Mouse (Mus musculus) midbrain, embryonic 12.5 days (tissue): ENCODE measurements around the gene Nmu. TPM values are rescaled to one million over a fixed set of nuclear protein-coding genes. Genes with fewer than 3 reads are reported as not detected.
A peak's percentile ranks its signal among the peaks of the same experiment; 100 is the strongest.

Source experiments
- ATAC-seq: fragments of 200-750 bp; cut with Nextera tagmentation; 2 replicates; pipeline ENCODE4 v1.8.0; 2017; ENCODE audit warnings: low read depth, moderate TSS enrichment, moderate library complexity; ENCODE audit not compliant: low FRiP score
- H3K27ac ChIP-seq: fragments of 300-500 bp; sonication (generic); replicated peaks from 2 replicates; pipeline ENCODE4 v1.5.1; 2016; ENCODE audit warnings: mild to moderate bottlenecking
- H3K27me3 ChIP-seq: fragments of 300-500 bp; sonication (generic); 2 replicates; pipeline ENCODE4 v1.6.1; 2016; ENCODE audit warnings: mild to moderate bottlenecking
- H3K36me3 ChIP-seq: fragments of 300-500 bp; sonication (generic); 2 replicates; pipeline ENCODE4 v1.6.1; 2016
- H3K4me1 ChIP-seq: fragments of 300-500 bp; sonication (generic); 2 replicates; pipeline ENCODE4 v1.6.1; 2016
- H3K4me2 ChIP-seq: fragments of 300-500 bp; sonication (generic); replicated peaks from 2 replicates; pipeline ENCODE4 v1.6.1; 2016; ENCODE audit warnings: mild to moderate bottlenecking, moderate library complexity
- H3K4me3 ChIP-seq: fragments of 300-500 bp; sonication (generic); 2 replicates; pipeline ENCODE4 v1.5.1; 2016; ENCODE audit warnings: mild to moderate bottlenecking
- H3K9ac ChIP-seq: fragments of 300-500 bp; sonication (generic); replicated peaks from 2 replicates; pipeline ENCODE4 v1.6.1; 2016; ENCODE audit warnings: mild to moderate bottlenecking, moderate library complexity
- H3K9me3 ChIP-seq: fragments of 300-500 bp; sonication (generic); 2 replicates; pipeline ENCODE4 v1.6.1; 2016; ENCODE audit warnings: mild to moderate bottlenecking
- WGBS: fragments of 180-500 bp; shearing (Covaris S2); methylation state at CpG from one replicate; pipeline ENCODE4 v1.1.7; 2016; 5-methylcytosine and 5-hydroxymethylcytosine counted together
- polyA plus RNA-seq: library from polyadenylated mRNA; unstranded; fragments of >200 nt; fragmentation: Nextera tagmentation; extraction: Ambion mirVana; gene quantifications from 2 replicates; pipeline ENCODE4 v1.2.1, GENCODE M21; 2016

Gene Nmu
- polyA plus RNA-seq, 1 experiment from 2014 or later: not detected

DNA sequence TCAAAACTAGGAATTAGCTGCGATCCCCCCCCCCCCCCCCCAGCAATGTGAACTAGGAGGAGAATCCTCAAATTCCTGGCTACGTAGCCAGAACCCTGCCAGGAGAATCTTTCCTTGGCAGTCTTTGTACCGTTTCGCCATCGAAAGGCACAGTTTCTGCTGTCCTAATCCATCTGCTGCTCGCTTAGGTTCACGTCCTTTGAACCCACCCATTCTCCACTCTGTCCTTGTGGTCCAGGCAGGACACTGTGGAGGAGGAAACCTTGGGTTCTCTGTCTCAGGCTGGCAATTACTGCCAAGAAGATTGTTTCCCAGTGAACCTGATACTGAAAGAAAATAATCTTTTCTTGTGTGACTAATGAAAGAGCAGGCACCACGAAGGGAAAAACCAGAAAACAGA, 58.0 kb downstream of the Nmu start:
- Histone ChIP-seq H3K4me3 (peak overlapping the region; percentile 77), H3K9me3 (no peaks in the 10 kb centered on the region), H3K9ac (no peak overlapping the region), H3K36me3 (no peaks in the 10 kb centered on the region), H3K4me1 (peaks cover 14% of the 10 kb centered on the region; the same call in 1 of the 2 replicates), H3K27ac (no peak overlapping the region), H3K27me3 (no peaks in the 10 kb centered on the region), H3K4me2 (peak overlapping the region; percentile 85)
- 3% methylated on average over 7 of the region's 8 CpGs for WGBS
- ATAC-seq: no peak

DNA sequence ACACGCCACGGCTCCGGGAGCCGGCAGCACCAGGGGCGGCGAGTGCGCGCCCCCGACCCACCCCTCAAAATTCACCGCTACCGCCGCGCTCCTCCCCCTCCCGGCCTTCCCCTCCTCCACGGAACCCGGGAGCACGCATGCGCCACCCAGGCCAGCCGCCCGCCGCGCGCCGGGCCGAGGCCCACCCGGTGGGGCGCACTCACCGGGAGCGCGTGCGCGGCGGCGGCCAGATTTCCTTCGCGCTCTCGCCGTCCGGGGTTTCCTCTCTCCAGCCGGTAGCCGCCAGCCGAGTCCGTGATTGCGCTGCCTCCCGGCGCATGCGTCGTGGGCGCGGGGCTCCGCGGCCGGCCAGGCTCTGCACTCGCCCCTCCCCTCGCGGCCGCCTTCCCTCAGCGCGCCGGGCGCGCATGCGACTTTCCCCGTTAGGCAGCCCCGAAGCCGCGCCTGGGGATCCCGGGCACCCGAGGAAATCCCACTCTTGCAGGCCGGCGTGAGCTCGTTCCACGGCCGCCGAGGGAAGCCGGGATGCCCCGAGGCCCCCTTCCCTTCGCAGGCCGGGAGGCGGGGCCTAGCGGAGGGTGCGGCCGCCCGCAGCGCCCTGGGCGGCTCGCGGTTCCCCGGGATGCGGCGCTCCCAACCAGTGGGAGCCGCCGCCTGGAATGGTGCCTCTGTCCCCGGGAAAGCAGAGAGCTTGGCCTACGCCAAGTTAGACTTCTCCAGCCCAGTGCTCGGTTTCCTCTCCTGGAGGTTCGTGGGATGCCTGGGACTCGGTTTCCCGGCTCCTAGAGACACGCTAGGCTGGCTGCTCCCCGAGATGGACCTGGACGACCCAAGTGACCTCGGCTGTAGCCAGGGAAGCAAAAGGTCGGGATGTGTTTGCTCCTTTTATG, 58.9 kb downstream of the Nmu start, which contains the start of gene Clock:
Clock (minus strand) TSS at position 341 of the 890 bp plus-strand sequence.
- no peaks in the 10 kb centered on the region for H3K27me3 ChIP-seq
- H3K36me3 ChIP-seq: no peaks in the 10 kb centered on the region
- H3K9me3 ChIP-seq: no peaks in the 10 kb centered on the region
- peaks cover 14% of the 10 kb centered on the region; the same call in 1 of the 2 replicates for H3K4me1 ChIP-seq
- H3K4me3 ChIP-seq: peak within 1 kb of the TSS; percentile 77
- peak within 1 kb of the TSS; percentile 97 for H3K27ac ChIP-seq
- peak within 1 kb of the TSS; percentile 85 for H3K4me2 ChIP-seq
- H3K9ac ChIP-seq: peak within 1 kb of the TSS; percentile 87
- under 1% methylated on average over 85 of the region's 104 CpGs for WGBS
- ATAC-seq: peak; percentile 88

DNA sequence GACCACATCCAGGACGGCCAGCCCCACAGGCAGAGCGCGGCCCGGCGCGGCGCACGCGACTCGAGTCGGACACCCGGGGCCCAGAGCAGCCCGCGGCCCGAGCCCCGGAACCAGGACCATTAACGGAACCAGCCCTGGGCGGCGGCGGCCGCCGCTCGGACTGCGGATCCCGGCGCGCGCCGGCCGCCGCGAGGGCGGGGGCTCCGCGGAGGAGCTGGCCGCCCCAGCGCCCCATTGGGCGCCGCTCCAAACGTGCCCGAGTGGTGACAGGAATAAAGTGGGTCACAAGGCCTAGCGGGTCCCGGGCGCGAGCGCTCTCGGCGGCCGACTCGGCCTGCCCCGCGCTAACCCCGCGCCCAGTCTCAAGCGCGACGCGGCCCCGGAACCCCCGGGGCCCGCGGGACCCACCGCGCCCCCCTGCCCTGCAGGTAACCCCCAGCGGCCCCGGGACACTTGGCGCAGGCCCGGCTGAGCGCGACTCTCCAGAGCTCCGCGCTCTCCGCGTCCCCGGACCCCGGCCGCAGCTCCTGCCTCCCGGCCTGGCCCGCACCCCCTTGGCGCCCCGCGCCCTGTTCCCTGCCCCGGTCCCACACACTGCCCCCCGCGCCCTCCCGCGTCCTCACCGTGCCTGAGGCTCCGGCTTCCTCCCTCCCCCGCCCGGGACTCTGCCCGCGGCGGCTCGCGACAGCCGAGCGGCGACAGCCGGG, 59.7 kb downstream of the Nmu start:
- Histone ChIP-seq H3K4me1 (peaks cover 14% of the 10 kb centered on the region; the same call in 1 of the 2 replicates), H3K27me3 (no peaks in the 10 kb centered on the region), H3K4me2 (peak overlapping the region; percentile 85), H3K36me3 (no peaks in the 10 kb centered on the region), H3K4me3 (peak overlapping the region; percentile 77), H3K9ac (peak overlapping the region; percentile 87), H3K9me3 (no peaks in the 10 kb centered on the region), H3K27ac (peak overlapping the region; percentile 97)
- WGBS: under 1% methylated on average over 57 of the region's 100 CpGs
- peak; percentile 84 for ATAC-seq

- H3K27ac ChIP-seq: peak overlapping the region; percentile 97
- ATAC-seq: no peak
- H3K4me2 ChIP-seq: peak overlapping the region; percentile 85
- H3K4me1 ChIP-seq: peaks cover 14% of the 10 kb centered on the region; the same call in 1 of the 2 replicates
- H3K9me3 ChIP-seq: no peaks in the 10 kb centered on the region
- WGBS: 8% methylated on average over 11 of the region's 11 CpGs
- peak overlapping the region; percentile 87 for H3K9ac ChIP-seq
- no peaks in the 10 kb centered on the region for H3K27me3 ChIP-seq
- H3K4me3 ChIP-seq: peak overlapping the region; percentile 77
- no peaks in the 10 kb centered on the region for H3K36me3 ChIP-seq
Observed at GRCm38 (mm10) chr5:76303379-76303744, 60.2 kb downstream of the Nmu start.

GRCm38 (mm10) chr5:76302009-76302408, 61.6 kb downstream of the Nmu start:
- no peak for ATAC-seq
- Histone ChIP-seq H3K4me3 (no peak overlapping the region), H3K9me3 (no peaks in the 10 kb centered on the region), H3K4me1 (peaks cover 14% of the 10 kb centered on the region; the same call in 1 of the 2 replicates), H3K36me3 (no peaks in the 10 kb centered on the region), H3K9ac (no peak overlapping the region), H3K4me2 (no peak overlapping the region), H3K27me3 (no peaks in the 10 kb centered on the region), H3K27ac (no peak overlapping the region)
- 89% methylated on average over 2 of the region's 2 CpGs for WGBS

DNA sequence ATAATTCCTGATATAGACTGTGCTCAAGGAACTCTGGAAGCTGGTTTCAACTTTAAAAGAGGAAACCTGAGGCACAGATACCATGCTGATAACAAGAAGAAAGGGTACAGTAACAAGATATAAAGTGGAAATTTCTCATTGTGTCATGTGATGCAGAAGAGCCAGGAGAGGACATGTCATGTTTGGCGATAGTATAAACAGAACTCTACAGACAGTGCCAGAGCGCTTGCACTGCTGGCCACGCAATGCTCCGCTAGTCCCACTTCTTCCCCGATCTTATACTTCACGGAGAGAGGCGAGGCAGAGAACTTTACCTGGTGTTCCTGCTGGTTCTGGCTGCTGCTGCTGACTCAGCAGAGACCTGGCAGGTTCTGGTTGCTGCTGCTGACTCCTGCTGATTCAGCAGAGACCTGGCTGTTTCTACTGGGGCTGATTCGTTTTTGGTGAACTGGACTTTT, 74.3 kb downstream of the Nmu start:
- Histone ChIP-seq H3K9ac (no peak overlapping the region), H3K4me3 (no peak overlapping the region), H3K4me2 (no peak overlapping the region), H3K27me3 (no peaks in the 10 kb centered on the region), H3K4me1 (peaks cover 3% of the 10 kb centered on the region; the same call in 1 of the 2 replicates), H3K36me3 (no peaks in the 10 kb centered on the region), H3K27ac (no peak overlapping the region), H3K9me3 (no peaks in the 10 kb centered on the region)
- no peak for ATAC-seq
- WGBS: 88% methylated on average over 8 of the region's 8 CpGs

GRCm38 (mm10) chr5:76288256-76288655, 75.3 kb downstream of the Nmu start:
- no peak overlapping the region for H3K4me2 ChIP-seq
- H3K4me3 ChIP-seq: no peak overlapping the region
- H3K9me3 ChIP-seq: no peaks in the 10 kb centered on the region
- no peak for ATAC-seq
- no peaks in the 10 kb centered on the region for H3K27me3 ChIP-seq
- no peak overlapping the region for H3K27ac ChIP-seq
- no peak overlapping the region for H3K9ac ChIP-seq
- WGBS: 94% methylated on average over 3 of the region's 3 CpGs
- peaks cover 3% of the 10 kb centered on the region; the same call in 1 of the 2 replicates for H3K4me1 ChIP-seq
- no peaks in the 10 kb centered on the region for H3K36me3 ChIP-seq

DNA sequence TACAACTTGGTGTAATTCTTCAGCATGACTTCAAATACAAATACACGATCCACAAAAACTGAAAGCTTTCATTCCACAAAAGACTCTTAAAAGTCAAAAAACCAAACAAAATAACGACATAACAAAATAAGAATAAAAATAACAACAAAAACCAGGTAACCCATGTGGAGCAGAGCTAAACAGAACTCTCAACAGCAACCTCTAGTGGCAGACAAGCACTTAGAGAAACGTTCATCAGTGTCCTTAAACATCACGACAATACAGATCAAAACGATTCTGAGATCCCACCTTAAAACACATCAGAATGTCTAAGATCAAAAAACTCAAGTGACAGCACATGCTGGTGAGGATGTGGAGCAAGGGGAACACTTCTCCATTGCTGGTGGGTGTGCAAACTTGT, 76.5 kb downstream of the Nmu start:
- H3K9me3 ChIP-seq: no peaks in the 10 kb centered on the region
- no peaks in the 10 kb centered on the region for H3K27me3 ChIP-seq
- no peak for ATAC-seq
- H3K36me3 ChIP-seq: no peaks in the 10 kb centered on the region
- no peak overlapping the region for H3K4me2 ChIP-seq
- no peak overlapping the region for H3K9ac ChIP-seq
- no peak overlapping the region for H3K4me3 ChIP-seq
- WGBS: 79% methylated on average over 5 of the region's 5 CpGs
- H3K4me1 ChIP-seq: peaks cover 3% of the 10 kb centered on the region; the same call in 1 of the 2 replicates
- H3K27ac ChIP-seq: no peak overlapping the region

GRCm38 (mm10) chr5:76285699-76286098, 77.9 kb downstream of the Nmu start:
- Histone ChIP-seq H3K4me2 (no peak overlapping the region), H3K36me3 (no peaks in the 10 kb centered on the region), H3K4me3 (no peak overlapping the region), H3K4me1 (peaks cover 3% of the 10 kb centered on the region; the same call in 1 of the 2 replicates), H3K27me3 (no peaks in the 10 kb centered on the region), H3K27ac (no peak overlapping the region), H3K9ac (no peak overlapping the region), H3K9me3 (no peaks in the 10 kb centered on the region)
- ATAC-seq: no peak
- WGBS: 40% methylated on average over 4 of the region's 4 CpGs

- Histone ChIP-seq H3K9me3 (no peaks in the 10 kb centered on the region), H3K9ac (no peak overlapping the region), H3K4me2 (no peak overlapping the region), H3K4me1 (peaks cover 3% of the 10 kb centered on the region; the same call in 1 of the 2 replicates), H3K36me3 (no peaks in the 10 kb centered on the region), H3K4me3 (no peak overlapping the region), H3K27ac (no peak overlapping the region), H3K27me3 (no peaks in the 10 kb centered on the region)
- ATAC-seq: no peak
- WGBS: 89% methylated on average over 1 of the region's 1 CpGs
Observed at GRCm38 (mm10) chr5:76283890-76284289, 79.7 kb downstream of the Nmu start.
